ENCODE assay signal across 16 mouse cellular contexts in genomic region chrX:153375105-153375504, GRCm38 (mm10).
A peak's percentile ranks its signal among the peaks of the same experiment; 100 is the strongest.
DNase-seq lines count a peak whose midpoint lies in the region; ATAC-seq and TF ChIP-seq lines count a peak whose summit lies in the region.
"Had no signal": no experiment of that assay in that cellular context is flagged by ENCODE, and none has a peak within 500 bp of the region (broad histone marks: within the 10 kb centered on the region; RNA-seq: fewer than 3 reads in every experiment).

No protein-coding gene starts in this region.

- H3K27ac ChIP-seq in hindbrain, embryonic 15.5 days (replicated peaks) = no peak overlapping the region
- H3K27ac ChIP-seq in hindbrain, embryonic 11.5 days (ENCODE audit: low read depth, low read length) = no peak overlapping the region
- H3K27ac ChIP-seq in MEL (ENCODE audit: control insufficient read depth, low read depth, low read length) = no peak overlapping the region; the same call in 1 of the 2 replicates
- no peak overlapping the region for H3K27ac ChIP-seq in forebrain, embryonic 14.5 days (ENCODE audit: low read depth, low read length)
- peak overlapping the region; percentile 63 for H3K27ac ChIP-seq in midbrain, embryonic 14.5 days (replicated peaks; ENCODE audit: low read depth, low read length)
- no peak overlapping the region for H3K27ac ChIP-seq in liver, postnatal 0 days (ENCODE audit: low read depth)
- H3K27ac ChIP-seq: embryonic facial prominence, embryonic 12.5 days; heart, embryonic 10.5 days had no signal

- H3K27me3 ChIP-seq in hindbrain, embryonic 15.5 days = no peaks in the 10 kb centered on the region
- H3K27me3 ChIP-seq in hindbrain, embryonic 11.5 days (ENCODE audit: control insufficient read depth, insufficient read depth, low read length) = no peaks in the 10 kb centered on the region
- no peaks in the 10 kb centered on the region for H3K27me3 ChIP-seq in MEL (ENCODE audit: control insufficient read depth in 1 of 2, insufficient read depth in 2 of 2, low read length in 2 of 2)
- no peaks in the 10 kb centered on the region for H3K27me3 ChIP-seq in forebrain, embryonic 14.5 days (replicated peaks; ENCODE audit: control insufficient read depth, insufficient read depth, low read length)
- H3K27me3 ChIP-seq in midbrain, embryonic 14.5 days (ENCODE audit: control insufficient read depth, insufficient read depth, low read length) = no peaks in the 10 kb centered on the region
- no peaks in the 10 kb centered on the region for H3K27me3 ChIP-seq in liver, postnatal 0 days (ENCODE audit: insufficient read depth, low read length)
- H3K27me3 ChIP-seq: embryonic facial prominence, embryonic 12.5 days had no signal

- WGBS in hindbrain, embryonic 15.5 days = 54% methylated on average over 3 of the region's 3 CpGs
- 61% methylated on average over 3 of the region's 3 CpGs for WGBS in hindbrain, embryonic 11.5 days
- WGBS in forebrain, embryonic 14.5 days = 39% methylated on average over 3 of the region's 3 CpGs
- WGBS in midbrain, embryonic 14.5 days = 22% methylated on average over 3 of the region's 3 CpGs
- 77% methylated on average over 3 of the region's 3 CpGs for WGBS in liver, postnatal 0 days (ENCODE audit: insufficient replicate concordance)

- no peak overlapping the region for H3K9ac ChIP-seq in hindbrain, embryonic 15.5 days
- H3K9ac ChIP-seq in hindbrain, embryonic 11.5 days (ENCODE audit: low read depth, low read length) = no peak overlapping the region
- no peak overlapping the region for H3K9ac ChIP-seq in MEL (ENCODE audit: control insufficient read depth, low read depth, low read length, poor library complexity, severe bottlenecking)
- no peak overlapping the region for H3K9ac ChIP-seq in forebrain, embryonic 14.5 days (ENCODE audit: low read length)
- H3K9ac ChIP-seq in midbrain, embryonic 14.5 days (replicated peaks; ENCODE audit: low read length) = no peak overlapping the region
- no peak overlapping the region for H3K9ac ChIP-seq in liver, postnatal 0 days (replicated peaks)
- H3K9ac ChIP-seq: embryonic facial prominence, embryonic 12.5 days had no signal

- no peaks in the 10 kb centered on the region for H3K4me1 ChIP-seq in hindbrain, embryonic 15.5 days (replicated peaks)
- no peaks in the 10 kb centered on the region for H3K4me1 ChIP-seq in hindbrain, embryonic 11.5 days (replicated peaks; ENCODE audit: control insufficient read depth, insufficient read depth, low read length)
- peaks cover 0 to 2% of the 10 kb centered on the region in 2 experiments; a peak in 1 of 4 replicates for H3K4me1 ChIP-seq in MEL (ENCODE audit: control insufficient read depth in 1 of 2, insufficient read depth in 2 of 2, low read length in 2 of 2)
- H3K4me1 ChIP-seq in forebrain, embryonic 14.5 days (ENCODE audit: control insufficient read depth, insufficient read depth, low read length) = no peaks in the 10 kb centered on the region
- H3K4me1 ChIP-seq in midbrain, embryonic 14.5 days (ENCODE audit: control insufficient read depth, insufficient read depth, low read length) = 0 out of 2 replicates have a peak, but pooled peaks cover 5% of the 10 kb centered on the region
- no peaks in the 10 kb centered on the region for H3K4me1 ChIP-seq in liver, postnatal 0 days (ENCODE audit: insufficient read depth)
- H3K4me1 ChIP-seq: embryonic facial prominence, embryonic 12.5 days; heart, embryonic 10.5 days had no signal

- no peak overlapping the region for H3K4me3 ChIP-seq in hindbrain, embryonic 15.5 days
- no peak overlapping the region for H3K4me3 ChIP-seq in hindbrain, embryonic 11.5 days (ENCODE audit: low read depth, low read length)
- peak overlapping the region in 1 of 2 experiments; percentile 68; a peak in 3 of 4 replicates for H3K4me3 ChIP-seq in MEL (ENCODE audit: control insufficient read depth in 1 of 2, insufficient read depth in 1 of 2, low read depth in 2 of 2, low read length in 2 of 2)
- H3K4me3 ChIP-seq in forebrain, embryonic 14.5 days (ENCODE audit: low read depth, low read length) = no peak overlapping the region
- no peak overlapping the region for H3K4me3 ChIP-seq in midbrain, embryonic 14.5 days (replicated peaks; ENCODE audit: low read depth, low read length)
- H3K4me3 ChIP-seq in liver, postnatal 0 days (ENCODE audit: low read depth, low read length) = no peak overlapping the region
- H3K4me3 ChIP-seq: embryonic facial prominence, embryonic 12.5 days; heart, embryonic 10.5 days had no signal

- TF ChIP-seq EP300 in MEL (IDR thresholded peaks at IDR 0.05; ENCODE audit: low read depth in 1 of 2, low read length in 2 of 2) = peak in 1 of 2 experiments; percentile 33; a peak in 1 of 4 replicates
- no peak for TF ChIP-seq EP300 in liver, postnatal 0 days (IDR thresholded peaks at IDR 0.05; ENCODE audit: low read depth)

- H3K79me2 ChIP-seq in MEL (ENCODE audit: control insufficient read depth, insufficient read depth, low read length, poor library complexity) = no peaks in the 10 kb centered on the region

- TF ChIP-seq RAD21 in MEL (IDR thresholded peaks at IDR 0.05; ENCODE audit: low read depth, low read length) = no peak

- ATAC-seq in hindbrain, embryonic 15.5 days (ENCODE audit: low FRiP score, low read depth) = no peak
- ATAC-seq in hindbrain, embryonic 11.5 days (ENCODE audit: low FRiP score) = no peak
- peak; percentile 86 for ATAC-seq in forebrain, embryonic 14.5 days
- ATAC-seq in midbrain, embryonic 14.5 days (ENCODE audit: low FRiP score, low TSS enrichment) = peak; percentile 46; the same call in 1 of the 2 replicates
- no peak for ATAC-seq in liver, postnatal 0 days
- ATAC-seq: Patski had no signal

- H3K9me3 ChIP-seq in hindbrain, embryonic 15.5 days = no peaks in the 10 kb centered on the region
- H3K9me3 ChIP-seq in hindbrain, embryonic 11.5 days (ENCODE audit: control insufficient read depth, low read length) = no peaks in the 10 kb centered on the region
- H3K9me3 ChIP-seq in MEL (replicated peaks; ENCODE audit: insufficient read depth, low read length) = no peaks in the 10 kb centered on the region
- no peaks in the 10 kb centered on the region for H3K9me3 ChIP-seq in forebrain, embryonic 14.5 days (replicated peaks; ENCODE audit: control insufficient read depth, low read length)
- H3K9me3 ChIP-seq in midbrain, embryonic 14.5 days (ENCODE audit: control insufficient read depth, low read length) = no peaks in the 10 kb centered on the region
- no peaks in the 10 kb centered on the region for H3K9me3 ChIP-seq in liver, postnatal 0 days (ENCODE audit: low read length)
- H3K9me3 ChIP-seq: embryonic facial prominence, embryonic 12.5 days; heart, embryonic 10.5 days had no signal

- no peak for DNase-seq in hindbrain, embryonic 11.5 days (ENCODE audit: low spot score)
- peak; percentile 69 for DNase-seq in MEL (ENCODE audit: low read depth, low spot score)
- DNase-seq in forebrain, embryonic 14.5 days (ENCODE audit: low spot score) = peak; percentile 69
- peak; percentile 57 for DNase-seq in midbrain, embryonic 14.5 days
- DNase-seq in cerebellum, adult 11 months = no peak
- no peak for DNase-seq in cerebellum, postnatal 14 days
- no peak for DNase-seq in liver, postnatal 0 days
- DNase-seq: adrenal gland, postnatal 10 days; B cell, adult 2 months; kidney, postnatal 10 days; liver; lung, postnatal 10 days had no signal

- no peaks in the 10 kb centered on the region for H3K36me3 ChIP-seq in hindbrain, embryonic 15.5 days
- H3K36me3 ChIP-seq in hindbrain, embryonic 11.5 days (ENCODE audit: control insufficient read depth, insufficient read depth, low read length) = no peaks in the 10 kb centered on the region
- H3K36me3 ChIP-seq in MEL (ENCODE audit: control insufficient read depth in 1 of 2, insufficient read depth in 2 of 2, low read length in 2 of 2) = peaks cover 0 to 4% of the 10 kb centered on the region in 2 experiments; a peak in 1 of 4 replicates
- H3K36me3 ChIP-seq in forebrain, embryonic 14.5 days (ENCODE audit: control insufficient read depth, insufficient read depth, low read length) = no peaks in the 10 kb centered on the region
- no peaks in the 10 kb centered on the region for H3K36me3 ChIP-seq in midbrain, embryonic 14.5 days (ENCODE audit: control insufficient read depth, insufficient read depth, low read length)
- no peaks in the 10 kb centered on the region for H3K36me3 ChIP-seq in liver, postnatal 0 days (replicated peaks; ENCODE audit: insufficient read depth, low read length)
- H3K36me3 ChIP-seq: embryonic facial prominence, embryonic 12.5 days; heart, embryonic 10.5 days had no signal

- TF ChIP-seq POLR2A in MEL (IDR thresholded peaks at IDR 0.05; ENCODE audit: control insufficient read depth in 1 of 2, insufficient read depth in 1 of 2, low read depth in 1 of 2, low read length in 2 of 2, poor library complexity in 1 of 2) = no peak

- peak overlapping the region; percentile 16; the same call in 1 of the 2 replicates for H3K4me2 ChIP-seq in hindbrain, embryonic 15.5 days
- no peak overlapping the region for H3K4me2 ChIP-seq in hindbrain, embryonic 11.5 days (replicated peaks; ENCODE audit: low read depth, low read length)
- H3K4me2 ChIP-seq in forebrain, embryonic 14.5 days (ENCODE audit: low read length) = peak overlapping the region; percentile 1; the same call in 1 of the 2 replicates
- peak overlapping the region; percentile 22 for H3K4me2 ChIP-seq in midbrain, embryonic 14.5 days (ENCODE audit: low read length)
- H3K4me2 ChIP-seq in liver, postnatal 0 days (ENCODE audit: low read depth, low read length) = no peak overlapping the region
- H3K4me2 ChIP-seq: embryonic facial prominence, embryonic 12.5 days had no signal

- no peak for TF ChIP-seq CTCF in MEL (IDR thresholded peaks at IDR 0.05 in 2 of 3, conservative IDR thresholded peaks at IDR 0.05 in 1 of 3; ENCODE audit: control insufficient read depth in 1 of 3, insufficient read depth in 1 of 3, low read depth in 2 of 3, low read length in 3 of 3, poor library complexity in 1 of 3, severe bottlenecking in 1 of 3)
- no peak for TF ChIP-seq CTCF in liver, postnatal 0 days (IDR thresholded peaks at IDR 0.05; ENCODE audit: low read depth)

TF ChIP-seq in MEL, 35 proteins besides CTCF, POLR2A, EP300 and RAD21:
- TF ChIP-seq CHD1 (IDR thresholded peaks at IDR 0.05; ENCODE audit: low read depth, low read length) (no peak), RCOR1 (IDR thresholded peaks at IDR 0.05; ENCODE audit: low read depth, low read length) (peak; percentile 16; the same call in 1 of the 2 replicates), NELFE (IDR thresholded peaks at IDR 0.05; ENCODE audit: low read depth, low read length) (peak; percentile 28; the same call in 1 of the 2 replicates), MEF2A (IDR thresholded peaks at IDR 0.05; ENCODE audit: extremely low read depth, insufficient replicate concordance, low read depth, low read length, poor library complexity, severe bottlenecking) (no peak), MAZ (IDR thresholded peaks at IDR 0.05; ENCODE audit: low read depth, low read length) (no peak), POLR2AphosphoS2 (IDR thresholded peaks at IDR 0.05; ENCODE audit: low read length) (no peak), TBP (IDR thresholded peaks at IDR 0.05; ENCODE audit: low read depth, low read length) (no peak), ETS1 (IDR thresholded peaks at IDR 0.05; ENCODE audit: low read depth, low read length) (0 out of 2 replicates have a peak, but pooled peaks have one; percentile 30), GATA1 (IDR thresholded peaks at IDR 0.05; ENCODE audit: low read depth, low read length) (peak; percentile 78)

Comparison
In these comparisons a context has a peak if more than half of its experiments do, and no peak if none do; other contexts are left out.
1. H3K4me2 ChIP-seq: peak in hindbrain, embryonic 15.5 days (single experiment), forebrain, embryonic 14.5 days (single experiment) and midbrain, embryonic 14.5 days (single experiment); none in hindbrain, embryonic 11.5 days (single experiment) and liver, postnatal 0 days (single experiment).
2. ATAC-seq: peak in forebrain, embryonic 14.5 days (single experiment) and midbrain, embryonic 14.5 days (single experiment); none in hindbrain, embryonic 15.5 days (single experiment), hindbrain, embryonic 11.5 days (single experiment) and liver, postnatal 0 days (single experiment).
3. DNase-seq: peak in MEL (single experiment), forebrain, embryonic 14.5 days (single experiment) and midbrain, embryonic 14.5 days (single experiment); none in hindbrain, embryonic 11.5 days (single experiment), cerebellum, adult 11 months (single experiment), cerebellum, postnatal 14 days (0 of 2) and liver, postnatal 0 days (single experiment).